Mouse (Mus musculus) hindbrain, embryonic 11.5 days (tissue): ENCODE measurements around the gene Mier1. TPM values are rescaled to one million over a fixed set of nuclear protein-coding genes. Genes with fewer than 3 reads are reported as not detected.

ENCODE experiments used
- ATAC-seq: fragments of 200-750 bp; cut with Nextera tagmentation; 2 replicates; pipeline ENCODE4 v1.8.0; 2017; ENCODE audit warnings: mild to moderate bottlenecking, moderate TSS enrichment, moderate library complexity; ENCODE audit not compliant: low FRiP score
- DNase-seq: peaks from one replicate; pipeline ENCODE4 v3.0.0-alpha.2; 2015; ENCODE audit warnings: low spot score
- H3K27ac ChIP-seq: fragments of 300-500 bp; sonication (generic); 2 replicates; pipeline ENCODE4 v1.5.1; 2014; ENCODE audit warnings: mild to moderate bottlenecking, low read depth, low read length
- H3K27me3 ChIP-seq: fragments of 300-500 bp; sonication (generic); 2 replicates; pipeline ENCODE4 v1.6.1; 2014; ENCODE audit warnings: mild to moderate bottlenecking, low read length, moderate library complexity, mixed read lengths; ENCODE audit not compliant: control insufficient read depth, insufficient read depth
- H3K36me3 ChIP-seq: fragments of 300-500 bp; sonication (generic); 2 replicates; pipeline ENCODE4 v1.6.1; 2014; ENCODE audit warnings: mild to moderate bottlenecking, low read length, moderate library complexity, mixed read lengths; ENCODE audit not compliant: control insufficient read depth, insufficient read depth
- H3K4me1 ChIP-seq: fragments of 300-500 bp; sonication (generic); replicated peaks from 2 replicates; pipeline ENCODE4 v1.6.1; 2014; ENCODE audit warnings: low read length, mixed read lengths; ENCODE audit not compliant: control insufficient read depth, insufficient read depth
- H3K4me2 ChIP-seq: fragments of 300-500 bp; sonication (generic); replicated peaks from 2 replicates; pipeline ENCODE4 v1.6.1; 2014; ENCODE audit warnings: mild to moderate bottlenecking, low read depth, low read length
- H3K4me3 ChIP-seq: fragments of 300-500 bp; sonication (generic); 2 replicates; pipeline ENCODE4 v1.5.1; 2014; ENCODE audit warnings: low read depth, low read length
- H3K9ac ChIP-seq: fragments of 300-500 bp; sonication (generic); 2 replicates; pipeline ENCODE4 v1.6.1; 2014; ENCODE audit warnings: low read depth, low read length
- H3K9me3 ChIP-seq: fragments of 300-500 bp; sonication (generic); 2 replicates; pipeline ENCODE4 v1.6.1; 2016; ENCODE audit warnings: low read length; ENCODE audit not compliant: control insufficient read depth
- WGBS: fragments of 180-500 bp; shearing (Covaris S2); extraction: QIAGEN DNeasy Blood & Tissue Kit; methylation state at CpG from one replicate; pipeline ENCODE4 v1.1.7; 2014; 5-methylcytosine and 5-hydroxymethylcytosine counted together
- polyA plus RNA-seq: library from polyadenylated mRNA; unstranded; fragments of >200 nt; fragmentation: Nextera tagmentation; extraction: Ambion mirVana; gene quantifications from 2 replicates; pipeline ENCODE4 v1.2.1, GENCODE M21; 2014

The Mier1 gene
- polyA plus RNA-seq, 1 experiment from 2014 or later, result 48.8 TPM

GRCm38 (mm10) chr4:103199086-103199485, 84.9 kb downstream of the Mier1 start:
- Histone ChIP-seq H3K27ac (no peak overlapping the region), H3K9me3 (no peaks in the 10 kb centered on the region), H3K4me2 (no peak overlapping the region), H3K4me3 (no peak overlapping the region), H3K27me3 (no peaks in the 10 kb centered on the region), H3K36me3 (no peaks in the 10 kb centered on the region), H3K9ac (no peak overlapping the region), H3K4me1 (no peaks in the 10 kb centered on the region)
- DNase-seq, result no peak
- WGBS, result 36% methylated on average over 4 of the region's 4 CpGs
- no peak for ATAC-seq

GRCm38 (mm10) chr4:103200046-103200445, 85.9 kb downstream of the Mier1 start:
- Histone ChIP-seq H3K4me1 (no peaks in the 10 kb centered on the region), H3K27ac (no peak overlapping the region), H3K27me3 (no peaks in the 10 kb centered on the region), H3K9me3 (no peaks in the 10 kb centered on the region), H3K36me3 (no peaks in the 10 kb centered on the region), H3K4me3 (no peak overlapping the region), H3K4me2 (no peak overlapping the region), H3K9ac (no peak overlapping the region)
- no peak for ATAC-seq
- WGBS, result 96% methylated on average over 1 of the region's 1 CpGs
- no peak for DNase-seq

GRCm38 (mm10) chr4:103203646-103204045, 89.5 kb downstream of the Mier1 start:
- H3K36me3 ChIP-seq, result no peaks in the 10 kb centered on the region

GRCm38 (mm10) chr4:103208553-103208952, 94.4 kb downstream of the Mier1 start:
- no peak for ATAC-seq
- Histone ChIP-seq H3K27me3 (no peaks in the 10 kb centered on the region), H3K36me3 (no peaks in the 10 kb centered on the region), H3K4me1 (no peaks in the 10 kb centered on the region), H3K9ac (no peak overlapping the region), H3K9me3 (no peaks in the 10 kb centered on the region), H3K4me2 (no peak overlapping the region), H3K27ac (no peak overlapping the region), H3K4me3 (no peak overlapping the region)
- 92% methylated on average over 1 of the region's 1 CpGs for WGBS
- no peak for DNase-seq

More at GRCm38 (mm10) chr4:103203646-103204045, 89.5 kb downstream of the Mier1 start:
- no peaks in the 10 kb centered on the region for H3K4me1 ChIP-seq
- 96% methylated on average over 2 of the region's 2 CpGs for WGBS
- H3K27ac ChIP-seq, result no peak overlapping the region
- H3K27me3 ChIP-seq, result no peaks in the 10 kb centered on the region
- H3K4me2 ChIP-seq, result no peak overlapping the region
- ATAC-seq (no peak), DNase-seq (no peak)
- no peak overlapping the region for H3K9ac ChIP-seq
- H3K9me3 ChIP-seq, result no peaks in the 10 kb centered on the region
- H3K4me3 ChIP-seq, result no peak overlapping the region

- ATAC-seq (no peak), DNase-seq (peak; percentile 42)
- Histone ChIP-seq H3K4me3 (peak overlapping the region; percentile 83), H3K9me3 (no peaks in the 10 kb centered on the region), H3K4me2 (peak overlapping the region; percentile 65), H3K27me3 (no peaks in the 10 kb centered on the region), H3K36me3 (no peaks in the 10 kb centered on the region), H3K27ac (peak overlapping the region; percentile 97), H3K9ac (peak overlapping the region; percentile 99), H3K4me1 (no peaks in the 10 kb centered on the region)
- WGBS, result 4% methylated on average over 30 of the region's 30 CpGs
Measured at GRCm38 (mm10) chr4:103213859-103214497, 99.8 kb downstream of the Mier1 start.

- under 1% methylated on average over 39 of the region's 48 CpGs for whole genome bisulfite sequencing
- ATAC-seq, result peak; percentile 79
- H3K9me3 ChIP-seq, result no peaks in the 10 kb centered on the region
- H3K36me3 ChIP-seq, result no peaks in the 10 kb centered on the region
- H3K27me3 ChIP-seq, result no peaks in the 10 kb centered on the region
- peak overlapping the region; percentile 65 for H3K4me2 ChIP-seq
- peak; percentile 74 for DNase-seq
- H3K9ac ChIP-seq, result peak overlapping the region; percentile 99
- H3K27ac ChIP-seq, result peak overlapping the region; percentile 97
- peak overlapping the region; percentile 83 for H3K4me3 ChIP-seq
- no peaks in the 10 kb centered on the region for H3K4me1 ChIP-seq
Measured at GRCm38 (mm10) chr4:103214498-103214924, 100.3 kb downstream of the Mier1 start.

Other genes with a start within 250 kb of the Mier1 start
- 2.6 and 3.8 TPM in 2 replicates for gene Tctex1d1, start 135.8 kb upstream of the Mier1 start, polyA plus RNA-seq
- gene Insl5, start 87.5 kb upstream of the Mier1 start, polyA plus RNA-seq, result 0.69 TPM in 1 of 2 replicates, not detected in the other
- 6.7 and 7.6 TPM in 2 replicates for gene Wdr78, start 165 bp downstream of the Mier1 start, polyA plus RNA-seq
- gene Slc35d1, start 100.8 kb downstream of the Mier1 start, polyA plus RNA-seq, result 10.9 and 11.5 TPM in 2 replicates
- 0.06 TPM in 1 of 2 replicates, not detected in the other for gene 4921539E11Rik, start 176.5 kb downstream of the Mier1 start, polyA plus RNA-seq
- gene Oma1, start 199.4 kb downstream of the Mier1 start, polyA plus RNA-seq, result 12.8 and 12.9 TPM in 2 replicates